Mouse (Mus musculus) forebrain, postnatal 0 days (tissue): Measurements from ENCODE around the gene Galt. TPM values are rescaled to one million over a fixed set of nuclear protein-coding genes. Genes with fewer than 3 reads are reported as not detected.
"Not testable (repeated sequence)": the region's sequence is repeated elsewhere in the genome, so short reads cannot be mapped to it uniquely, and the experiment has no call there.

ENCODE experiments used
- ATAC-seq: fragments of 200-750 bp; cut with Nextera tagmentation; 2 replicates; pipeline ENCODE4 v1.8.0; 2017; ENCODE audit warnings: mild to moderate bottlenecking, moderate library complexity
- DNase-seq: peaks from one replicate; pipeline ENCODE4 v3.0.0-alpha.2; 2015
- H3K27ac ChIP-seq: fragments of 300-500 bp; sonication (generic); 2 replicates; pipeline ENCODE4 v1.5.1; 2014; ENCODE audit warnings: low read depth, mild to moderate bottlenecking, antibody characterized with exemption, low read length, moderate library complexity, mixed read lengths
- H3K27me3 ChIP-seq: fragments of 300-500 bp; sonication (generic); 2 replicates; pipeline ENCODE4 v1.6.1; 2014; ENCODE audit warnings: mild to moderate bottlenecking, low read length, mixed read lengths; ENCODE audit not compliant: insufficient read depth
- H3K36me3 ChIP-seq: fragments of 300-500 bp; sonication (generic); 2 replicates; pipeline ENCODE4 v1.6.1; 2014; ENCODE audit warnings: mild to moderate bottlenecking, moderate library complexity; ENCODE audit not compliant: insufficient read depth
- H3K4me1 ChIP-seq: fragments of 300-500 bp; sonication (generic); 2 replicates; pipeline ENCODE4 v1.6.1; 2014; ENCODE audit warnings: antibody characterized with exemption; ENCODE audit not compliant: insufficient read depth
- H3K4me2 ChIP-seq: fragments of 300-500 bp; sonication (generic); 2 replicates; pipeline ENCODE4 v1.6.1; 2014; ENCODE audit warnings: low read depth, mild to moderate bottlenecking, moderate library complexity
- H3K4me3 ChIP-seq: fragments of 300-500 bp; sonication (generic); 2 replicates; pipeline ENCODE4 v1.5.1; 2014; ENCODE audit warnings: low read depth, low read length, mixed read lengths
- H3K9ac ChIP-seq: fragments of 300-500 bp; sonication (generic); 2 replicates; pipeline ENCODE4 v1.6.1; 2014; ENCODE audit warnings: mild to moderate bottlenecking
- H3K9me3 ChIP-seq: fragments of 300-500 bp; sonication (generic); 2 replicates; pipeline ENCODE4 v1.6.1; 2016; ENCODE audit warnings: low read length
- WGBS: fragments of 180-500 bp; shearing (Covaris S2); extraction: QIAGEN DNeasy Blood & Tissue Kit; methylation state at CpG from one replicate; pipeline ENCODE4 v1.1.7; 2014; 5-methylcytosine and 5-hydroxymethylcytosine counted together
- polyA plus RNA-seq: library from polyadenylated mRNA; unstranded; fragments of >200 nt; fragmentation: Nextera tagmentation; extraction: Ambion mirVana; gene quantifications from 2 replicates; pipeline ENCODE4 v1.2.1, GENCODE M21; 2015
- total RNA-seq: library from RNA; depleted of rRNA; stranded (reverse); fragments of >200 nt; gene quantifications from 2 replicates; pipeline ENCODE4 v1.2.3, GENCODE M21; 2014; rRNA removed

Galt gene
- total and polyA plus RNA-seq, 2 experiments from 2014 or later = 43.1 to 43.4 TPM

- WGBS = 17% methylated on average over 9 of the region's 9 CpGs
Measured at GRCm38 (mm10) chr4:41781271-41781670, 26.2 kb downstream of the Galt start.

GRCm38 (mm10) chr4:41781748-41782485, 26.9 kb downstream of the Galt start:
- H3K9ac ChIP-seq, H3K9me3 ChIP-seq, H3K4me3 ChIP-seq, H3K27me3 ChIP-seq, H3K27ac ChIP-seq, DNase-seq, H3K4me2 ChIP-seq, H3K4me1 ChIP-seq, H3K36me3 ChIP-seq: not testable (repeated sequence)
- 18% methylated on average over 13 of the region's 21 CpGs for WGBS
- peak; percentile 36; the same call in 1 of the 2 replicates for ATAC-seq

More at GRCm38 (mm10) chr4:41781271-41781670, 26.2 kb downstream of the Galt start:
- H3K4me2 ChIP-seq, DNase-seq, H3K9ac ChIP-seq, H3K27me3 ChIP-seq, H3K9me3 ChIP-seq, H3K27ac ChIP-seq, H3K36me3 ChIP-seq, H3K4me1 ChIP-seq, H3K4me3 ChIP-seq, ATAC-seq: not testable (repeated sequence)

GRCm38 (mm10) chr4:41782711-41783110, 27.7 kb downstream of the Galt start:
- not testable (repeated sequence) for H3K9ac ChIP-seq, DNase-seq, H3K27ac ChIP-seq, H3K4me2 ChIP-seq, H3K27me3 ChIP-seq, H3K4me3 ChIP-seq, ATAC-seq, H3K36me3 ChIP-seq, H3K9me3 ChIP-seq, H3K4me1 ChIP-seq
- WGBS = 24% methylated on average over 4 of the region's 4 CpGs

GRCm38 (mm10) chr4:41783197-41783596, 28.2 kb downstream of the Galt start:
- not testable (repeated sequence) for H3K4me1 ChIP-seq, H3K4me2 ChIP-seq, H3K36me3 ChIP-seq, ATAC-seq, H3K9me3 ChIP-seq, DNase-seq, H3K27me3 ChIP-seq, H3K9ac ChIP-seq, H3K4me3 ChIP-seq, H3K27ac ChIP-seq
- WGBS = 7% methylated on average over 3 of the region's 3 CpGs

Other genes with a start within 250 kb of the Galt start
- gene 1110017D15Rik, start 237.9 kb upstream of the Galt start, total RNA-seq = 11.8 and 15.6 TPM in 2 replicates
- 21.1 and 21.7 TPM in 2 replicates for gene 1110017D15Rik, start 237.9 kb upstream of the Galt start, polyA plus RNA-seq
- 76.6 and 95.8 TPM in 2 replicates for gene Fam219a, start 185.7 kb upstream of the Galt start, total RNA-seq
- 13.8 and 18.6 TPM in 2 replicates for gene Fam219a, start 185.7 kb upstream of the Galt start, polyA plus RNA-seq
- gene Dnaic1, start 185.5 kb upstream of the Galt start, total RNA-seq = 2.2 and 4.9 TPM in 2 replicates
- 2.7 and 2.8 TPM in 2 replicates for gene Dnaic1, start 185.5 kb upstream of the Galt start, polyA plus RNA-seq
- gene Enho, start 114.9 kb upstream of the Galt start, total RNA-seq = 106 and 130 TPM in 2 replicates
- 117 and 122 TPM in 2 replicates for gene Enho, start 114.9 kb upstream of the Galt start, polyA plus RNA-seq
- 24.7 and 25.9 TPM in 2 replicates for gene Cntfr, start 58.1 kb upstream of the Galt start, total RNA-seq
- gene Cntfr, start 58.1 kb upstream of the Galt start, polyA plus RNA-seq = 13.6 and 14.2 TPM in 2 replicates
- 16.8 and 17.2 TPM in 2 replicates for gene Il11ra1, start 55.2 kb upstream of the Galt start, total RNA-seq
- 29.1 and 31.2 TPM in 2 replicates for gene Il11ra1, start 55.2 kb upstream of the Galt start, polyA plus RNA-seq
- gene Rpp25l, start 41.7 kb upstream of the Galt start, total RNA-seq = 36.3 and 44.4 TPM in 2 replicates
- 43.0 and 52.0 TPM in 2 replicates for gene Rpp25l, start 41.7 kb upstream of the Galt start, polyA plus RNA-seq
- 184 and 251 TPM in 2 replicates for gene Dctn3, start 32.1 kb upstream of the Galt start, total RNA-seq
- 378 and 438 TPM in 2 replicates for gene Dctn3, start 32.1 kb upstream of the Galt start, polyA plus RNA-seq
- gene Arid3c, start 24.1 kb upstream of the Galt start, total RNA-seq = not detected in 2 replicates
- gene Arid3c, start 24.1 kb upstream of the Galt start, polyA plus RNA-seq = 0.14 and 0.15 TPM in 2 replicates
- gene Sigmar1, start 929 bp downstream of the Galt start, total RNA-seq = 28.4 and 29.8 TPM in 2 replicates
- gene Sigmar1, start 929 bp downstream of the Galt start, polyA plus RNA-seq = 32.0 and 39.7 TPM in 2 replicates
- gene Ccl27a, start 19.0 kb downstream of the Galt start, total RNA-seq = 204 and 225 TPM in 2 replicates
- 289 and 323 TPM in 2 replicates for gene Ccl27a, start 19.0 kb downstream of the Galt start, polyA plus RNA-seq
- gene Gm21541, start 148.4 kb downstream of the Galt start, total RNA-seq = not detected in 2 replicates
- gene Gm21541, start 148.4 kb downstream of the Galt start, polyA plus RNA-seq = not detected in 2 replicates
- gene Gm20878, start 186.3 kb downstream of the Galt start, total RNA-seq = 14.5 and 16.8 TPM in 2 replicates
- gene Gm20878, start 186.3 kb downstream of the Galt start, polyA plus RNA-seq = 6.7 and 10.5 TPM in 2 replicates
- 0.62 and 1.7 TPM in 2 replicates for gene Fam205a4, start 210.8 kb downstream of the Galt start, total RNA-seq
- gene Fam205a4, start 210.8 kb downstream of the Galt start, polyA plus RNA-seq = 1.1 and 1.3 TPM in 2 replicates